Mouse (Mus musculus): ENCODE data around the gene Zfp52. TPM values are rescaled to one million over a fixed set of nuclear protein-coding genes. Genes with fewer than 3 reads are reported as not detected.

The Zfp52 gene
- polyA plus RNA-seq, 1 experiment = 3.3 TPM

DNA sequence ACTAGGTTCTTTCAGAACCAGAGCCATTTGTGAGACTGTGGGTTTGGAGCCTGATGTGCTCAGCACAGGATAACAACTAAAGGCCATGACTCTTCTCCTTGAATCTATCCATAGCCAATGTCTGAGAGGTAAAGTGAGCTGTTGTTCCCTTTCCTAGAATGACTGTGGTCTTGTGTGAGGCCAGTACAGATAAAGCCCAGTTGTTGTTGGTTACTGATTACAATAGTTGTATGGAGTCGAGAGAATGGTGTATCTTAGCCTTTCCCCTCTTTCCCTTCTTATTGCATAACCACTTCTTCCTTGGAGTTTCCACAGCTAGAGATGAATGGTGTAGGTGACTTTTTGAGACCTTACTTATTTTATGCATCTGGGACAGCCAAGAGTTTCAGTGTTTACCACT lies 43.7 kb downstream of the Zfp52 start:
- H3K4me3 ChIP-seq (replicated peaks; ENCODE audit: control insufficient read depth, low read depth, low read length) = no peak overlapping the region
- H3K27ac ChIP-seq (ENCODE audit: control insufficient read depth, insufficient read depth, low read depth, low read length, poor library complexity) = no peak overlapping the region
- 42% methylated on average over 1 of the region's 1 CpGs for WGBS
- TF ChIP-seq POLR2A (IDR thresholded peaks at IDR 0.05; ENCODE audit: borderline replicate concordance, control insufficient read depth, low read depth, low read length) (no peak), CTCF (IDR thresholded peaks at IDR 0.05; ENCODE audit: control insufficient read depth, insufficient read depth, low read length) (no peak)
- H3K4me1 ChIP-seq (ENCODE audit: control insufficient read depth, insufficient read depth, low read length) = no peaks in the 10 kb centered on the region

GRCm38 (mm10) chr17:21579493-21580175 lies 44.3 kb downstream of the Zfp52 start:
- Histone ChIP-seq H3K4me1 (ENCODE audit: control insufficient read depth, insufficient read depth, low read length) (no peaks in the 10 kb centered on the region), H3K27ac (ENCODE audit: control insufficient read depth, insufficient read depth, low read depth, low read length, poor library complexity) (no peak overlapping the region), H3K4me3 (replicated peaks; ENCODE audit: control insufficient read depth, low read depth, low read length) (no peak overlapping the region)
- whole genome bisulfite sequencing = 27% methylated on average over 5 of the region's 5 CpGs
- TF ChIP-seq POLR2A (IDR thresholded peaks at IDR 0.05; ENCODE audit: borderline replicate concordance, control insufficient read depth, low read depth, low read length) (no peak), CTCF (IDR thresholded peaks at IDR 0.05; ENCODE audit: control insufficient read depth, insufficient read depth, low read length) (peak; percentile 57)

DNA sequence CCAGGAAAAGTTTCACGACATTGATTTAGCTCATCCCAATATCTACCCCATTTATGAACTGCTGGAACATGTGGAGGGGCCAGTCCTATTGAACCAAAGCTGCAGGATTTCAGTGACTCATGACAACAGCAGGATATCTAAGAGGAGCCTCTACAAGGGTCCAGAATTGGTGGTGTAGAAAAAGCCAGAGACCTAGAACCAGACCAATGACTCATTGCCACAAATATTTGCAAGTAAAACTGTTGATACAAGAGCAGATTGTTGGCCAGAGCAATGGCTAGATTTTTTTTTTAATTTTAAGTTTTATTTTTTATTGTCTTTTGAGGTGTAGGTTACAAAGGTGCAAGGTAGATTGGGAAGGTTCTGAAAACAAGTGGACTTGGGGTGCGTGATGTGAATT lies 50.2 kb downstream of the Zfp52 start:
- Histone ChIP-seq H3K4me1 (ENCODE audit: control insufficient read depth, insufficient read depth, low read length) (no peaks in the 10 kb centered on the region), H3K27ac (ENCODE audit: control insufficient read depth, insufficient read depth, low read depth, low read length, poor library complexity) (no peak overlapping the region), H3K4me3 (replicated peaks; ENCODE audit: control insufficient read depth, low read depth, low read length) (no peak overlapping the region)
- no peak for TF ChIP-seq POLR2A (IDR thresholded peaks at IDR 0.05; ENCODE audit: borderline replicate concordance, control insufficient read depth, low read depth, low read length)
- no peak for TF ChIP-seq CTCF (IDR thresholded peaks at IDR 0.05; ENCODE audit: control insufficient read depth, insufficient read depth, low read length)
- 86% methylated on average over 2 of the region's 2 CpGs for WGBS

Other genes with a start within 250 kb of the Zfp52 start
- not detected in 2 replicates for gene Vmn1r237, start 223.7 kb upstream of the Zfp52 start, polyA plus RNA-seq (2011; ENCODE audit: insufficient read depth, insufficient read length, low replicate concordance, missing spikeins)
- gene Zfp677, start 151.8 kb upstream of the Zfp52 start, polyA plus RNA-seq (2011; ENCODE audit: insufficient read depth, insufficient read length, low replicate concordance, missing spikeins) = 0.77 and 1.9 TPM in 2 replicates
- gene Zfp54, start 112.3 kb upstream of the Zfp52 start, polyA plus RNA-seq (2011; ENCODE audit: insufficient read depth, insufficient read length, low replicate concordance, missing spikeins) = 0.77 and 4.6 TPM in 2 replicates
- 3.2 and 6.0 TPM in 2 replicates for gene Zfp51, start 85.2 kb upstream of the Zfp52 start, polyA plus RNA-seq (2011; ENCODE audit: insufficient read depth, insufficient read length, low replicate concordance, missing spikeins)
- 2.7 and 6.8 TPM in 2 replicates for gene Zfp53, start 46.5 kb upstream of the Zfp52 start, polyA plus RNA-seq (2011; ENCODE audit: insufficient read depth, insufficient read length, low replicate concordance, missing spikeins)
- 1.7 and 2.6 TPM in 2 replicates for gene Zfp948, start 31.5 kb downstream of the Zfp52 start, polyA plus RNA-seq (2011; ENCODE audit: insufficient read depth, insufficient read length, low replicate concordance, missing spikeins)
- 1.2 and 1.5 TPM in 2 replicates for gene Zfp983, start 115.1 kb downstream of the Zfp52 start, polyA plus RNA-seq (2011; ENCODE audit: insufficient read depth, insufficient read length, low replicate concordance, missing spikeins)
- 15.0 and 28.9 TPM in 2 replicates for gene Gm10226, start 156.3 kb downstream of the Zfp52 start, polyA plus RNA-seq (2011; ENCODE audit: insufficient read depth, insufficient read length, low replicate concordance, missing spikeins)
- gene Zfp760, start 172.2 kb downstream of the Zfp52 start, polyA plus RNA-seq (2011; ENCODE audit: insufficient read depth, insufficient read length, low replicate concordance, missing spikeins) = 0.85 and 2.6 TPM in 2 replicates
- 3.1 TPM in 1 of 2 replicates, not detected in the other for gene Zfp229, start 195.3 kb downstream of the Zfp52 start, polyA plus RNA-seq (2011; ENCODE audit: insufficient read depth, insufficient read length, low replicate concordance, missing spikeins)

Data from bone marrow, adult 2 months (tissue).